Mouse (Mus musculus) stomach, postnatal 0 days (tissue): ENCODE results near the gene Arhgef28. TPM values are rescaled to one million over a fixed set of nuclear protein-coding genes. Genes with fewer than 3 reads are reported as not detected.

Source experiments
- ATAC-seq: fragments of 200-750 bp; cut with Nextera tagmentation; 2 replicates; pipeline ENCODE4 v1.8.0; 2017; ENCODE audit not compliant: low FRiP score, low TSS enrichment
- DNase-seq: peaks from one replicate; pipeline ENCODE4 v3.0.0-alpha.2; 2016; ENCODE audit warnings: low spot score
- H3K27ac ChIP-seq: fragments of 300-500 bp; sonication (generic); replicated peaks from 2 replicates; pipeline ENCODE4 v1.5.1; 2014; ENCODE audit warnings: mild to moderate bottlenecking, control low read depth
- H3K27me3 ChIP-seq: fragments of 300-500 bp; sonication (generic); 2 replicates; pipeline ENCODE4 v1.6.1; 2014; ENCODE audit warnings: low read length; ENCODE audit not compliant: control insufficient read depth, insufficient read depth
- H3K36me3 ChIP-seq: fragments of 300-500 bp; sonication (generic); 2 replicates; pipeline ENCODE4 v1.6.1; 2014; ENCODE audit warnings: low read length, mixed read lengths; ENCODE audit not compliant: control insufficient read depth, insufficient read depth
- H3K4me1 ChIP-seq: fragments of 300-500 bp; sonication (generic); replicated peaks from 2 replicates; pipeline ENCODE4 v1.6.1; 2014; ENCODE audit warnings: antibody characterized with exemption; ENCODE audit not compliant: control insufficient read depth, insufficient read depth
- H3K4me2 ChIP-seq: fragments of 300-500 bp; sonication (generic); replicated peaks from 2 replicates; pipeline ENCODE4 v1.6.1; 2014; ENCODE audit warnings: low read depth, mild to moderate bottlenecking, control low read depth, moderate library complexity
- H3K4me3 ChIP-seq: fragments of 300-500 bp; sonication (generic); 2 replicates; pipeline ENCODE4 v1.5.1; 2014; ENCODE audit warnings: low read depth, low read length, control low read depth
- H3K9ac ChIP-seq: fragments of 300-500 bp; sonication (generic); 2 replicates; pipeline ENCODE4 v1.6.1; 2014; ENCODE audit warnings: mild to moderate bottlenecking, low read length, control low read depth, mixed read lengths
- H3K9me3 ChIP-seq: fragments of 300-500 bp; sonication (generic); 2 replicates; pipeline ENCODE4 v1.6.1; 2016; ENCODE audit warnings: low read length; ENCODE audit not compliant: control insufficient read depth
- CTCF ChIP-seq: IDR thresholded peaks from 2 replicates; pipeline ENCODE4 v1.5.1; 2016; ENCODE audit warnings: antibody characterized with exemption, low read depth, mild to moderate bottlenecking, moderate library complexity
- EP300 ChIP-seq: optimal IDR thresholded peaks from 2 replicates; pipeline ENCODE3; 2016; ENCODE audit warnings: antibody characterized with exemption
- WGBS: fragments of 180-500 bp; shearing (Covaris S2); extraction: QIAGEN DNeasy Blood & Tissue Kit; methylation state at CpG from one replicate; pipeline ENCODE4 v1.1.7; 2014; 5-methylcytosine and 5-hydroxymethylcytosine counted together
- polyA plus RNA-seq: library from polyadenylated mRNA; unstranded; fragments of >200 nt; fragmentation: Nextera tagmentation; extraction: Ambion mirVana; gene quantifications from 2 replicates; pipeline ENCODE4 v1.2.1, GENCODE M21; 2015

The Arhgef28 gene
- polyA plus RNA-seq, 1 experiment from 2014 or later, result 23.1 TPM

DNA sequence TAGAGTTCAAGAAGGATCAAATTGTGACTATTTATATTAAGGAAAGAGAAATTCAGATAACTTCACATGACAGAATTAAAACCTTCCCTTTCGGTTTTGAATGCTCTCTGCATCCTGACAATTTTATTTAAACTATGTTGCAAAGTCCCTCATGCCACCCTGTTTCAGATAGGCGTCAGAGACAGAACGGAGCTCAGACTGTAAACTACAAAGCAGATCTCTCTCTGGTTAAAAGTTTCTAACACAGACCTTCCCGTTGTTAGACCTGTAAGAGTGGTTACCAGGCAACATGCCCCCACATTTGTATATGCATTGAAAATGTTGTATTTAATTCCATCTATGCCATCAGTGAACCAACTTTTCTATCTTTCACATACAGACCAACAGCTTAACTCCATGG lies 246.1 kb downstream of the Arhgef28 start:
- Histone ChIP-seq H3K4me3 (no peak overlapping the region), H3K27me3 (no peaks in the 10 kb centered on the region), H3K9ac (no peak overlapping the region), H3K27ac (no peak overlapping the region), H3K36me3 (0 out of 2 replicates have a peak, but pooled peaks cover 2% of the 10 kb centered on the region), H3K4me1 (no peaks in the 10 kb centered on the region), H3K9me3 (no peaks in the 10 kb centered on the region), H3K4me2 (no peak overlapping the region)
- TF ChIP-seq CTCF (no peak), EP300 (no peak)
- DNase-seq (no peak), ATAC-seq (no peak)
- 76% methylated on average over 4 of the region's 4 CpGs for whole genome bisulfite sequencing

DNA sequence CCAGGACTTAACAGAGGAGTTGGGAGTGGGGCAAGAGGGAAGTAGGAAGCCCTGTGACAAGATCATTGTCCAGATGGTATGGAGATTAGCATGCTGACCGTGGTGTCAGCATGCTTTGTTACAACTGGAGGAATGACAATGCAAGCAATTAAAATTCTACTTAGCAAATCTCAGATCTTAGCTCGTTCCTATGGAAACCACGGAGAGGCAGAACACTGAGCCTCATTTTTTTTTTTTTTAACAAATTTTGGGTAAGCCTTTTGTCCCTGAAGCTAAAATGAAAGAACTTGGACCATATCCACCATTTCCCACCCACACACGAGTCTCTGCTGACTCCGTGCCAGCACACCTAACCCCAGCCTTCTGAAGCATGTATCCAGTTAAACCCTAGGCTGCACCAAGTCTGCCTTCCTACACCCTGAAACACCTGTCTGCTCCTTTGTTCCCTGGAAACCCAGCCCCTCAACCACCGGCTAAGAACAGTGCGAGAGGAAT lies 246.8 kb downstream of the Arhgef28 start:
- WGBS, result 39% methylated on average over 7 of the region's 7 CpGs
- DNase-seq (no peak), ATAC-seq (no peak)
- Histone ChIP-seq H3K9me3 (no peaks in the 10 kb centered on the region), H3K36me3 (0 out of 2 replicates have a peak, but pooled peaks cover 2% of the 10 kb centered on the region), H3K27ac (no peak overlapping the region), H3K27me3 (no peaks in the 10 kb centered on the region), H3K4me1 (no peaks in the 10 kb centered on the region), H3K4me3 (no peak overlapping the region), H3K9ac (no peak overlapping the region), H3K4me2 (no peak overlapping the region)
- TF ChIP-seq CTCF (no peak), EP300 (no peak)

DNA sequence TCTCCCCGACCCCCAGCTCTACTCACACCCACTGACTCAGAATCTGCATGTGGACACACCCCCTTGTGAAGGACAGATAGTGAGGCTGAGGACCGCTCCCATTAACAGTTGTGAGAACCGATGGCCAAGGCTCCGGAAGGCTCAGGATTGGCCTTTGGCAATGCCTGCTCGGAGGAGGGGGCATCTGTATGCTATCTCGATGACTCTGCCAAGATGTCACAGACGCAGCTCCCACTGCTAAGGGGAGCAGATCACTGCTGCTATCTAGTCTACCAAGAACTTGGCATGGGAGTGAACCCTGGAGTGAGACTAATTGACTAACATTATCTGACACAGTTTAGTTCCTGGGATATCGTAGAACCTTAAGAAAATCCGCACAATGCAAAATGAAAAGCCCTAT lies 250.5 kb downstream of the Arhgef28 start:
- H3K27ac ChIP-seq, result no peak overlapping the region
- WGBS, result 61% methylated on average over 9 of the region's 9 CpGs
- H3K9me3 ChIP-seq, result no peaks in the 10 kb centered on the region
- TF ChIP-seq EP300 (no peak), CTCF (no peak)
- no peaks in the 10 kb centered on the region; the same call in 1 of the 2 replicates for H3K36me3 ChIP-seq
- no peak overlapping the region for H3K9ac ChIP-seq
- no peaks in the 10 kb centered on the region for H3K4me1 ChIP-seq
- H3K27me3 ChIP-seq, result no peaks in the 10 kb centered on the region
- ATAC-seq (no peak; the same call in 1 of the 2 replicates), DNase-seq (no peak)
- no peak overlapping the region for H3K4me2 ChIP-seq
- no peak overlapping the region for H3K4me3 ChIP-seq

DNA sequence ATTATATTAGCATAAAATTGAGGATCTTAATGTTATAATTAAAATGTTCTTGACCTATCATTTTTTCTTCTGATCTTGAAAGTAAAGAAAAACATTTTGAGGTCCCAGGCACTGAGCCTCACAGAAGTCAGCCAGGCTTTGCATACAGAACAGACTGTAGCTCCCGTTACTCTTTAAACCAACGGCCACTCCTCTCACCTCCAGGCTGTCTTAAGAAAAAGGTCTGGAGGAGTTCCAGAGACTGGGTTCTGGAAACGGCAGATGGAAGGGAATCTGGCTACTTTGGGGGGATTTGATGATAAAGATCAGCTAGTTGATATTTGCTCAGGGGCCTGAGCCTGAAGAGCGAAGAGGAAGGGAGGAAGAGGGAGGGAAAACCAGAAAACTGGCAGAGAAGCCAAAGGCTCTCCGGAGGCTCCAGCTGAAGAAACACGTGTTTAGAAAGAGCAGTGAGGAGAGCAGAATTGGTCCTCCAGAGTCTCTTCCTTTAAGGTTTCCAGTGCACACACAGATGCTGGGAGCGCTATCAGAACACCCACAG lies 251.2 kb downstream of the Arhgef28 start:
- DNase-seq (no peak), ATAC-seq (no peak)
- Histone ChIP-seq H3K36me3 (no peaks in the 10 kb centered on the region; the same call in 1 of the 2 replicates), H3K27me3 (no peaks in the 10 kb centered on the region), H3K4me3 (no peak overlapping the region), H3K27ac (no peak overlapping the region), H3K9me3 (no peaks in the 10 kb centered on the region), H3K4me2 (no peak overlapping the region), H3K4me1 (no peaks in the 10 kb centered on the region), H3K9ac (no peak overlapping the region)
- WGBS, result 28% methylated on average over 7 of the region's 7 CpGs
- no peak for TF ChIP-seq EP300
- TF ChIP-seq CTCF, result no peak

DNA sequence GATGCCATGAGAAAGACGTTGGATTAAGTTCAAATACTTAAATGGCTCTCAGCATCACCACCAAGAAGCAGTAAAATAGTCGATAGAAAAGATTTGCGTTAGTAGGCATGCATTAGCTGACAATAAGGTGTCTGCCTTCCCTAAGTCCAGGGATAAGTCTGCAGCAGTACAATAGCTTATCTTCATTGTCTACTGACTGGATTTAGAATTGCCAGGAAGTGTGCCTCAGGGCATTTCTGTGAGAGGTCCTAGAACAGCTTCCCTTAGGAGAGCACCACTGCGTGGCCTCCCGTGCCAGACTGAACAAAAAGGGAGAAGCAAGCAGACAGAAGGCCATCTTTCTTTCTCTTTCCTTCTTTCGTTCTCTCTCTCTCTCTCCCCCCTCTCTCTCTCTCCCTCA lies 252.2 kb downstream of the Arhgef28 start:
- Histone ChIP-seq H3K4me2 (no peak overlapping the region), H3K27ac (no peak overlapping the region), H3K9ac (no peak overlapping the region), H3K4me3 (no peak overlapping the region), H3K36me3 (no peaks in the 10 kb centered on the region; the same call in 1 of the 2 replicates), H3K4me1 (no peaks in the 10 kb centered on the region), H3K27me3 (no peaks in the 10 kb centered on the region), H3K9me3 (no peaks in the 10 kb centered on the region)
- DNase-seq, result no peak
- TF ChIP-seq EP300, result no peak
- 64% methylated on average over 5 of the region's 6 CpGs for WGBS
- ATAC-seq, result no peak

DNA sequence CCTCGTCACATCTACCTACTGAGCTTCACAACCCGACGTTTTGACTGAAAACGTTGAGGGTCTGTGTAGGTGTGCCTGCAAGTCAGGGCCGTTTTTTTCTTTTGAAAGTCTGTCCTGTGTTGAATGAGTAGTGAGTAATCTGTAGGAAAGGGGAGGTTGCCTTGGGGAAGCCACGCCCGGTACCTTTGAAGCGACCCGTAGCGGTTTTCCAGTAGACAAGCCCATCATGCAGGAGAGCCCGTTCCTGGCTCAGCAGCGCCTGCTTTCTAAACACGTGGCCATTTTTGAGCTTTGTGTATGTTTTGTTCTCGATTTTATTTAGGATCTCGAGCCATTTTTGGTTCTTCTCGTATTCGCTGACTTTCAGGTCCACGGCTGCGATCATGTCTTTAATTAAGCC lies 252.7 kb downstream of the Arhgef28 start:
- TF ChIP-seq CTCF, result no peak
- no peaks in the 10 kb centered on the region for H3K27me3 ChIP-seq
- no peaks in the 10 kb centered on the region for H3K4me1 ChIP-seq
- DNase-seq, result no peak
- H3K9ac ChIP-seq, result no peak overlapping the region
- WGBS, result 86% methylated on average over 19 of the region's 19 CpGs
- no peaks in the 10 kb centered on the region for H3K9me3 ChIP-seq
- no peak overlapping the region for H3K4me2 ChIP-seq
- no peak overlapping the region for H3K27ac ChIP-seq
- no peak overlapping the region for H3K4me3 ChIP-seq
- ATAC-seq, result no peak
- H3K36me3 ChIP-seq, result no peaks in the 10 kb centered on the region; the same call in 1 of the 2 replicates
